Mouse (Mus musculus) liver, postnatal 0 days (tissue): ENCODE data around the gene March6. TPM values are rescaled to one million over a fixed set of nuclear protein-coding genes. Genes with fewer than 3 reads are reported as not detected.

Experiments used
- ATAC-seq: fragments of 200-750 bp; cut with Nextera tagmentation; 2 replicates; pipeline ENCODE4 v1.8.0; 2017; ENCODE audit warnings: mild to moderate bottlenecking, moderate library complexity
- DNase-seq: peaks from one replicate; pipeline ENCODE4 v3.0.0-alpha.2; 2016
- H3K27ac ChIP-seq: fragments of 300-500 bp; sonication (generic); 2 replicates; pipeline ENCODE4 v1.5.1; 2014; ENCODE audit warnings: antibody characterized with exemption, moderate library complexity, mild to moderate bottlenecking, low read depth
- H3K27me3 ChIP-seq: fragments of 300-500 bp; sonication (generic); 2 replicates; pipeline ENCODE4 v1.6.1; 2014; ENCODE audit warnings: low read length, control low read depth, mixed read lengths; ENCODE audit not compliant: insufficient read depth
- H3K36me3 ChIP-seq: fragments of 300-500 bp; sonication (generic); replicated peaks from 2 replicates; pipeline ENCODE4 v1.6.1; 2014; ENCODE audit warnings: mild to moderate bottlenecking, control low read depth, low read length, moderate library complexity, mixed read lengths; ENCODE audit not compliant: insufficient read depth
- H3K4me1 ChIP-seq: fragments of 300-500 bp; sonication (generic); 2 replicates; pipeline ENCODE4 v1.6.1; 2014; ENCODE audit warnings: antibody characterized with exemption, mild to moderate bottlenecking, control low read depth; ENCODE audit not compliant: insufficient read depth
- H3K4me2 ChIP-seq: fragments of 300-500 bp; sonication (generic); 2 replicates; pipeline ENCODE4 v1.6.1; 2014; ENCODE audit warnings: low read depth, mild to moderate bottlenecking, low read length, moderate library complexity, mixed read lengths
- H3K4me3 ChIP-seq: fragments of 300-500 bp; sonication (generic); 2 replicates; pipeline ENCODE4 v1.5.1; 2014; ENCODE audit warnings: low read depth, low read length
- H3K9ac ChIP-seq: fragments of 300-500 bp; sonication (generic); replicated peaks from 2 replicates; pipeline ENCODE4 v1.6.1; 2014; ENCODE audit warnings: mild to moderate bottlenecking, moderate library complexity
- H3K9me3 ChIP-seq: fragments of 300-500 bp; sonication (generic); 2 replicates; pipeline ENCODE4 v1.6.1; 2016; ENCODE audit warnings: mild to moderate bottlenecking, control low read depth, low read length, mixed read lengths
- CTCF ChIP-seq: sonication (generic); IDR thresholded peaks from 2 replicates; pipeline ENCODE4 v1.5.1; 2016; ENCODE audit warnings: antibody characterized with exemption, low read depth
- EP300 ChIP-seq: IDR thresholded peaks from 2 replicates; pipeline ENCODE4 v1.6.1; 2016; ENCODE audit warnings: antibody characterized with exemption, low read depth, mild to moderate bottlenecking
- WGBS: fragments of 180-500 bp; shearing (Covaris S2); extraction: QIAGEN DNeasy Blood & Tissue Kit; methylation state at CpG from one replicate; pipeline ENCODE4 v1.1.7; 2014; ENCODE audit not compliant: insufficient replicate concordance; 5-methylcytosine and 5-hydroxymethylcytosine counted together
- polyA plus RNA-seq: library from polyadenylated mRNA; unstranded; fragments of >200 nt; fragmentation: Nextera tagmentation; extraction: Ambion mirVana; gene quantifications from 2 replicates; pipeline ENCODE4 v1.2.1, GENCODE M21; 2015

Gene March6
- polyA plus RNA-seq, 1 experiment from 2014 or later, result 17.3 TPM

DNA sequence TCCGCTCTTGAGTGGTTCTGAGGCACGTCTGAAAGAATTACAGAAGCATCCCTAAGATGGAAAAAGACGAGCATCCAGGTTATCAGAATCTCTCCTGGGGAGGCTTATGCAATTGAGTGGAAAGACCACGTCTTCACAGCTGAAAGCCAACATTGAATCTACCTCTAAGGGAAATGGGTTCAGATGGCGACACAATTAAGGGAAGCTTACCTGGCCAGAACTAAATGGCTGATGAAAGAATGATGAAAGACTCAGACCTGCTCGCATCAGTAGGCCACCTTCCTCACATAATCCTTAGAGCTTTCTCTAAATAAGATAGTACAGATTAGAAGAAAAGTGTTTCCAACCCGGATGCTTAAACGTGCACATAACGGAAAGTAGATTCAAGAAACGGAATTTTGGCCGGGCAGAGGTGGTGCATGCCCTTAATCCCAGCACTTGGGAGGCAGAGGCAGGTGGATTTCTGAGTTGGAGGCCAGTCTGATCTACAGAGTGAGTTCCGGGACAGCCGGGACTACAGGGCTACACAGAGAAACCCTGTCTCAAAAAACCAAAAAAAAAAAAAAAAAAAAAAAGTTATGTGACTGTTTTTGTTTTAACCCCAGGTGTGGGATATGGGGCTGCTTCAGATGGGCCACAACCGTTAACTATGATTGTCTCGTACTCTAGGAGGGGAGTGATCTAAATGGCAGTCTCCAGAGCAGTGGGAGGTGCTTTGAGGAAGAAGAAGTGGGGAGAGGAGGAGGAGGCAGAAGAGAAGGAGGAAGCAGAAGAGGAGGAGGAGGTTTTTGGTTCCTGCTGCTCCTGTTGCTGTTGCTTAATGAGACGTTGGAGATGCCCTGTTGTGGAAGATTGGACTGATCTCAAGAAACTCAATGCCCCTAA is 835 bp upstream of the March6 start:
- Histone ChIP-seq H3K4me2 (peak overlapping the region; percentile 84), H3K9me3 (no peaks in the 10 kb centered on the region), H3K4me3 (peak overlapping the region; percentile 91), H3K27me3 (no peaks in the 10 kb centered on the region), H3K4me1 (peaks cover 37% of the 10 kb centered on the region), H3K9ac (peak overlapping the region; percentile 99), H3K36me3 (no peaks in the 10 kb centered on the region), H3K27ac (peak overlapping the region; percentile 100)
- no peak for TF ChIP-seq EP300
- TF ChIP-seq CTCF, result no peak
- WGBS, result 8% methylated on average over 16 of the region's 16 CpGs
- no peak for DNase-seq
- no peak for ATAC-seq

DNA sequence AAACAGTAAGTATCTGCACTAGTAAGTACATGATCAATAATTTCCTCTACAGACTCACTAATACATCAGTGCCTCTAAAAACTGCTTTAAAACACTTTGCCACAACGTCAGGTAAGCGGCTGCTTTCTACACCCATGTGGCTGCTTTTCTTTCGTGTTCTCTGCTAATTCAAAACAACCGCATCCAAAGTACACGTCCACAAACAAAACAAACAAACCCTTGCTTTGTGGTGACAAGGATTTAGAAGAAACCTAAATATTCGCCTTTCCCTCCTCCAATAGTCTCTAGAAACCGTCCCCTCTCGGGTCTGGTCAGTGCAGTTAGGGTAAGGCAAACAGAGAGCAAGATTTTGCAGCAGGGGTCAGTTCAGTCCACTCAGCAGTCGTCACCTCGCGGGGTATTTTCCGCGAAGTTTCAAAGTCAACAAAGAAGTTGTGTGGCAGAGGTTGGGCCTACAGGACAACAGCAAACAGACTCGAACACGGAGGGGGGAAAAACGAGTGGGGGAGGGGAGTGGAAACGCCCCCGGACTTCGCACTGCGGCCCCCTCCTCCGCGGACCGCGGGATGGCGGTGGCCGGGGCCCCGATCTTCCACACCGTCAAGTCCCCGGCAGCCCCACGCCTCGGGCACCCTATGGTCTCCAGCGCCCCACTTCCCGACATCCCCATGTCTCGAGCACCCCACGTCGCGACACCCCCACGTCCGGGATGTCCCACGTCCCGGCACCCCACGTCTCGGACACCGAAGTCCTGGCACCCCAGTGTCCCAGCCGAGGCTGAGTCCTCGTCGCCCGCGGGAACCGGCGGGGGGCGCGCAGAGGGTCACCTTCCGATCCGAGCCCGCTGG is 818 bp downstream of the March6 start:
- H3K4me3 ChIP-seq, result peak overlapping the region; percentile 91
- peaks cover 24% of the 10 kb centered on the region for H3K4me1 ChIP-seq
- no peaks in the 10 kb centered on the region for H3K9me3 ChIP-seq
- H3K36me3 ChIP-seq, result no peaks in the 10 kb centered on the region
- TF ChIP-seq EP300 (no peak), CTCF (no peak)
- no peaks in the 10 kb centered on the region for H3K27me3 ChIP-seq
- H3K4me2 ChIP-seq, result peak overlapping the region; percentile 84
- peak overlapping the region; percentile 99 for H3K9ac ChIP-seq
- DNase-seq (peak; percentile 67), ATAC-seq (peak; percentile 46)
- peak overlapping the region; percentile 100 for H3K27ac ChIP-seq
- under 1% methylated on average over 43 of the region's 56 CpGs for WGBS

DNA sequence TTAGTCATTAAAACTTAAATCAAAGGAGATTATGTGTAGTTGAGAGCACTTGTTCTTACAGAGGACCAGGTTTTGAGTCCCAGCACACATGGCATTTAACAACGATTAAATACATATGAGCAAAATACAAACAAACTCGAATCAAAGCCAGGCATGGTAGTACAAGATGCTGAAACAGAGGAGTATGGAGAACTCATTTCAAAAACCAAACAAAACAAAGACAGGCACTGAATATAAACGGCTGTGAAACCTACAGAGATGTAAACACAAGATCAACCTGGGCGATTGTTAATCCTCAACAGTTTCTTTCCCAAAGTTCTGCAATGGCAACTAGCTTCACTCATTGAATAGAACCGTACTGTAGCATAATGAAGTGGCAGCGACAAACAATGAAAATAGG is 1.8 kb downstream of the March6 start:
- TF ChIP-seq CTCF, result no peak
- TF ChIP-seq EP300, result no peak
- Histone ChIP-seq H3K36me3 (no peaks in the 10 kb centered on the region), H3K9ac (peak overlapping the region; percentile 99), H3K9me3 (no peaks in the 10 kb centered on the region), H3K27me3 (no peaks in the 10 kb centered on the region), H3K4me3 (peak overlapping the region; percentile 91), H3K4me2 (peak overlapping the region; percentile 84), H3K27ac (peak overlapping the region; percentile 100), H3K4me1 (peaks cover 29% of the 10 kb centered on the region)
- DNase-seq (no peak), ATAC-seq (no peak)
- 22% methylated on average over 6 of the region's 6 CpGs for WGBS

DNA sequence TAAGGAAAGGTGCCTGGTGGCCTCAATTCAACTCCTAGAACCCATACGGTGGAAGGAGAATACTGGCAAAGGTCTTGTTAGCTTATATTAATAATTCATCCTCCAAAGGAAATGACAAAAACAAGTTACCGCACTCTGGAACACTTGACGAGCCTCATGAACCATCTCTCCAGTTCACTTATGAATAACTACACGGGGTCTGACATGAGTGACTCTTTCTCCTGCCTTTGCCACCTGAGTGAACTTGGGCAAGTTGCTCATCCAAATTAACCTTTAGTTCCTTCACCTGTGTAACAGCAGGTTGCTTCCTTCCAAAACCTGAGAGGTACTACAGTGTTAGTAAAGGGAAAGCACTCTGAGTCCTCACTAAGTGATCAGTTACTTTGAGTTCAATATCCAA is 2.4 kb downstream of the March6 start:
- Histone ChIP-seq H3K36me3 (no peaks in the 10 kb centered on the region; the same call in 1 of the 2 replicates), H3K4me2 (peak overlapping the region; percentile 84), H3K9ac (no peak overlapping the region), H3K9me3 (no peaks in the 10 kb centered on the region), H3K27me3 (no peaks in the 10 kb centered on the region), H3K4me3 (peak overlapping the region; percentile 91), H3K27ac (0 out of 2 replicates have a peak overlapping the region, but pooled peaks have one; percentile 39), H3K4me1 (peaks cover 35% of the 10 kb centered on the region)
- ATAC-seq, result no peak
- no peak for DNase-seq
- 73% methylated on average over 4 of the region's 4 CpGs for WGBS
- TF ChIP-seq CTCF (no peak), EP300 (no peak)

- H3K4me3 ChIP-seq, result no peak overlapping the region
- no peak overlapping the region for H3K4me2 ChIP-seq
- peaks cover 39% of the 10 kb centered on the region for H3K4me1 ChIP-seq
- H3K27me3 ChIP-seq, result no peaks in the 10 kb centered on the region
- TF ChIP-seq EP300, result no peak
- TF ChIP-seq CTCF, result no peak
- no peaks in the 10 kb centered on the region; the same call in 1 of the 2 replicates for H3K36me3 ChIP-seq
- no peak for ATAC-seq
- H3K9ac ChIP-seq, result no peak overlapping the region
- no peak overlapping the region for H3K27ac ChIP-seq
- H3K9me3 ChIP-seq, result no peaks in the 10 kb centered on the region
- no peak for DNase-seq
- 76% methylated on average over 1 of the region's 1 CpGs for WGBS
These were observed 4.4 kb downstream of the March6 start for GRCm38 (mm10) chr15:31526463-31526862.

DNA sequence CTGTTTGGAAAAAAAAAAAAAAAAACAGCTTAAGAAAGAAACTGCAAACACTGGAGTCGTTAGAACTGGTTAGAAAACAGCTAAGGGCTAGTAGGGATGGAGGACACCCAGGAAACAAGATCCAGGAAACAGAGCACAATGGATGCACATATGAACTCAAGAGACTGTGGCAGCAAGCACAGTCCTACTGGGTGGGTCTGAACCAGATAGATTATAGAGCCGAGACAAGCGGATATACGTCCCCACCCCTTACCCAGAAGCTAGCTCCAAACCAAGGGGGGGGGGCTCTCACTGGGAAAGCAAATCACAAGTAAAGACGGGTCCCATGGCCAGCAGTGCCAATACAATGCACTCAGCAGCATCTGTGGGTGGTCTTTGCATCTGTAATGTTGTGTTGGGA is 11.9 kb downstream of the March6 start:
- ATAC-seq (no peak), DNase-seq (no peak)
- Histone ChIP-seq H3K27ac (no peak overlapping the region), H3K4me2 (no peak overlapping the region), H3K9me3 (no peaks in the 10 kb centered on the region), H3K9ac (no peak overlapping the region), H3K27me3 (no peaks in the 10 kb centered on the region), H3K36me3 (no peaks in the 10 kb centered on the region; the same call in 1 of the 2 replicates), H3K4me3 (no peak overlapping the region), H3K4me1 (peaks cover 23% of the 10 kb centered on the region)
- TF ChIP-seq EP300 (no peak), CTCF (no peak)
- 51% methylated on average over 5 of the region's 5 CpGs for WGBS
